Mouse (Mus musculus): Measurements from ENCODE around the gene Olfr308.
"Not testable (repeated sequence)": the region's sequence is repeated elsewhere in the genome, so short reads cannot be mapped to it uniquely, and the experiment has no call there.

The Olfr308 gene

DNA sequence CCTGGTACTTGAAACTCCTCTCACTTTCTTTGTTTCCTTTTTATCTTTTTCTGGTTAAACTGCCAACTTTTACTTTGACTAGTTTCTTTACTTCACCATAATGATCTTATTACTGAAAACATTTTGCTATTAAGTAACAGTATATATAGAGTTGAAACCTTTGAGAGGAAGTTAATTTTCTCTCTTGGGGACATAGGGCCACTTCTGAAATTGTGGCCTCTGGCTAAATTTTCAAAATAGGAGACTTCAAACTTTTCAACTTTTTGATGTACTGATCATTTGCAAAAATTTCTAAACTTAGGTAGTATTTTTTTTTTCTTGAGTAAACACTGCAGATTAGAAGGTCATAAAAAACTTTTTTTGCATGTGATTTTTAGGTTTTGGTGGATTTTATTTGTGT is at the start of gene Olfr308:
Gene Olfr308 (minus strand): TSS at position 101 of the 400 bp plus-strand sequence.
- DNase-seq (ENCODE audit: low spot score in 2 of 2) = no peak

DNA sequence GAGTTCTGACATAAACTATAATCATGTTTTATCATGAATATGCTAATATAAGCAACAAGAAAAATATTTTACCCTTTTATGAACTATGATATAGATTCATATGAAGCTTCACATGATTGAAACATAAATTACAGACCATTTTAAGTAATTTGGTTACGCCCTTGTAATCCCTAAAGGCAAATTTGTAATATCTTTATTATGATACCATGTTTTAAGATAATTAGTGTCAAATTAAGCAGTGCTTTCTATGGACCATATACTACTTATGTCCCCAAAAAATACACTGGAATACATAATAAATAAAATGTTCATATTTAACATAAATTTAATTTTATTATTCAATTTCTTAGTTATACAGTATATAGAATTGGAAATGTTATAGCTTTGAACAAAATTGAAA is 41.4 kb upstream of the Olfr308 start, which contains the start of gene Olfr305:
Gene Olfr305 (minus strand): TSS at position 101 of the 400 bp plus-strand sequence.
- DNase-seq (ENCODE audit: low spot score in 2 of 2) = no peak

DNA sequence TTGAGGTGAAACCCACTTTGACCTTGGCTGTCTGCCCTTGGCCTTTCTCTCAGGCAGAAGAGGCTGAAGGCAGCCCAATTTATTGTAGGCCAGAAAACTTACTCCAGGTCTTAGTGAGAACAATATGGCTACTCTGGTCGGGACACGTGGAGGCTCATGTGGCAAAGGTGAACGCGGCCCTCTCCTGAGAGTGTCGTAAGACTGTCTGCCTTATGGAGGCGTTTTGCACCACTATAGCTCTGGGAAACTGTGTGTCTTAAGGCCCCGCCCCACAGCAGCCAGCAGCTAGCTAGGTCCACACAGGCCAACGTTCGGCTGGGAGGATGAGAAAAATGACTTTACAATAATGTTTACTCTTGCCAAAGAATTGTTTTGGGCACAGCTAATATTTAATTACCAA is 20.9 kb upstream of the Olfr308 start:
- DNase-seq (ENCODE audit: low spot score in 2 of 2) = not testable (repeated sequence)

DNA sequence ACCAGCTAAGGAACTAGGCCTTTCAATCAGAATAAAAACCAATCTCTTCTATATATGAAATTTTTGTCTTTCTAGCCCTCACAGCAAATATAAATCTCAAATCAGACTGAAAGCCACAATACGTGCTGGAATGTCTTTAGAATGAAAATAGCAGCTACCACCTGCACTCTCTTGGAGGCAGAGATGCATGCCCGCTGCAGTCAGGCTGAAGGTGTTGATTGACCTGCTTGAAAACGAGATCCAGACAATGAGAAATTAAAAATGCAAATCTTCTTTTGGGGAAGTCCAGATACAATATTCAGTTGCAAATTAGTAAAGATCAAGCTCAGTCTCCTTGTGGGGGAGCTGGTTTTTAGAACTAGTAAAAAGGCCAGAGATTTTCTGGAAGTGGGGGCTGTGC is 18.8 kb upstream of the Olfr308 start:
- DNase-seq (ENCODE audit: low spot score in 2 of 2) = no peak

DNA sequence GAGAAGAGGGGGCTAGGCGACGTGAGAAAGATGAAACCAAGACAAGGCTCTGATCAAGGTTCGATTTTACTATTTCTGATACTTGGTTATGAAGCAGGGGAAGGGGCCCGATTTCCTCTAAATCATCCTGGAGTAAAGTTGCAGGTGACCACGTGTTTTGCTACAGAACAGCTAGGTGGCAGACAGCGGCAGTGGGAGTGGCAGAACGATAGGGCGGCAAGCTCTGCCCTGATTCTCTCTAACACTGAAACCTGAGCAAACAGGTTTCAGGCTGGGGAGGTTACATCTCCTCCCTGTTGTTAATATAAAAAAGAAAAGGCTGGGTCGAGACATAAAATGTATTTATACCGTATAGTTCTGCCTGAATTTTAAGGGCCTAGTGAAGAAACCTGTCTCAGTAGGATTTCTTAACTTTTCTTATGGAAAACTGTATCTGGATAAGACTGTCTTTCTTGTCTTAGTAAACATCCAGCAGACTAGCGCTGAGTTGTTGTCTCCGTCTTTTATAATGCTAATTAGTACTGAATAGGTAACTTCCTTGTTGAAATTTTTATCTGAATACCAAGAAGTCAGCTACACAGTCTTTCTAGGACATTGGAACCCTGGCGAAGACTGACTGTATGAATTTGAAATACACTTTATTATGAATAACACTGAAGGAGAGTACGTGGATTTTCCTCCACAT is 17.6 kb upstream of the Olfr308 start:
- DNase-seq (ENCODE audit: low spot score in 2 of 2) = no peak

DNA sequence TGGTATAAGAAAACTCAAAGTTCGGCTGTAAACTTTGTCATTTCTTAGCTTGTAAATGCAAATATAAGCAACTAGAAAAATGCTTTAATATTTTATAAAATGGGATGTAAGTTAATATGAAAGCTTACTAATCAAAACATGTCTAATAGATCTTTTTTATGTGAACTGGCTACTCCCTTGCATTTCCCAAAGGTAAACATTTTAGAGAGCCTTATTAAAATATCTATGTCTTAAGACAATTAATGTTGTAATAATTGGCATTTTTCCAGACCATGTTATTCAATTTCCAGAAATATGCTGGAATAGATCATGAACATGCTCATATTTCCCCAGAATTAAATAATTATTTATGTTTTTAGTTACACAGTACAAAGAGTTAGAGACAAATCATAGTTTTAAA is 12.1 kb upstream of the Olfr308 start, which contains the start of gene Olfr307:
Gene Olfr307 (minus strand): TSS at position 101 of the 400 bp plus-strand sequence.
- DNase-seq (ENCODE audit: low spot score in 2 of 2) = no peak

DNA sequence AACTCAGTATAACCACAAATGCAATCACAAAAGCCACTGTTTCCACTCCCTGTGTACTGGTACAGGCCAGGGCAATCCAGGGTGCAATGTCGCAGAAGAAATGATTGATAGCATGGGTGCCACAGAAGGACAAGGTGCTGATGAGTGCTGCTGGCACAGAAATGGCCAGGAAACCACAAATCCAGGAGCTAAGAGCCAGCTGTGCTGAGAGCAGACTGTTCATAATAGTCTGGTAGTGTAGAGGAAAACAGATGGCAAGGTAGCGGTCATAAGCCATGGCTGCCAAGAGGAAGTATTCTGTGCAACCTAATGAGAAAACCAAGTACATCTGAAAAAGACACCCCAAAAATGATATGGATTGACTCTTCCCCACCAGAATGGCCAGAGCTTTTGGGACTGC is 4.1 kb downstream of the Olfr308 start:
- no peak for DNase-seq (ENCODE audit: low spot score in 2 of 2)

DNA sequence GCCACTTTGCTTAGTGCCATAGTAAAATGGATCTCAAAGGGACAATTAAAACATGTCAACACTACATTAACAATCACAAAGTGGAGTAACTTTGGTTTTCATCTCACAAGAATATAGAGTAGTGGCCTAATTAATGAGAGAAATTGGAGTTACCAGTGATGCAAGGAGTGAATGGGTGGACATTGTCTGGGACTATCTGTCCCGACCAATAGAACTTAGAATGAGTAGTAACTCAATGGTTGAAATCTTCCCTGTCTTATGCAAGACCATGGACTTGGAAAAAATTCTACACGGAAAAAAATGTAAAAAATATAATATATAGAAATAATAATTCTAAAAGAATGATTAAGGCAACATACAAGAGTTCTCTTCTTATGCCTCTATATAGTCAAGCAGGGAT is 11.8 kb downstream of the Olfr308 start, which contains the start of gene Olfr309:
Gene Olfr309 (minus strand): TSS at position 101 of the 400 bp plus-strand sequence.
- DNase-seq (ENCODE audit: low spot score in 2 of 2) = no peak

DNA sequence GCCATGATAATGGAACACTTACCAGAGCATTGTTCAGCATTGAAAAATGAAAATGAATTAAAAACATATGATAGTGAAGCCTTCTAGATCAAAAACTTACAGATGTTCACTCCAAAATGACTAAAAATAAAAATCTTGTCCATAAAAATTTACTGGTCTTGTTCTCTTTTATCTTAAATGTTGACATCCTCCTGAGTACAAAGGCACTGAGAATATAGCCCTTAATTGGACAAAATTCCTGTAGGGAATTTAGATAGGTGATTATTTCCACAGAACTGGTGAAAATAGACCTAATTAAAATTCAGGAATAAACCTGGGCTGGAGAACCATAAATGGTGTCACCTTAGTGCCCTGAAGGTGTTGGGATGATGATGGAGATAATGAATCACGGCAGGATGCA is 48.4 kb downstream of the Olfr308 start, which contains the start of gene Olfr310:
Gene Olfr310 (minus strand): TSS at position 101 of the 400 bp plus-strand sequence.
- no peak for DNase-seq (ENCODE audit: low spot score in 2 of 2)

All from urinary bladder, postnatal 36 days (tissue).